Mouse (Mus musculus) heart, adult 11 months (tissue): ENCODE results near the gene Tesc.

Source experiments
- DNase-seq: peaks from one replicate; pipeline ENCODE4 v3.0.0; 2022

The Tesc gene

GRCm38 (mm10) chr5:118017527-118017926, 10.0 kb upstream of the Tesc start:
- DNase-seq: no peak

DNA sequence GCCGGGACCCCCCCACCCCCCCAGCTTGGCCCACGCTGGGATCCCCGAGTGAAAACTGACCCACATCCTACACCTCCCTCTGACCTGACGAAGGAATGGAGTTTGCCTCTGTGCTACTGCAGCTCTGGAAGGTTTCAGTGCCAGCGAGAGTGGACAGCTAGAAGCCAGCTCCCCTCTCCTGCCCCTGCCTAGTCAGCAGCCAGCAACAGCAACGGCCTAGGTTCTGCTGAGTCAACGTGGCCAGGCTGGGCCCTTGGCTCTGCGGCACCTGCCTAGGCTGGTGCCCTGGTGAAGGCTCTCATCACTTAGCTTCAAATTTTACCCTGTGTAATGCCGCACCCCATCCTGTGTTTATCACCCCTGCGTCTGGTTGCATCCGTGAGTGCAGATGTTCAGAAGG, 7.6 kb upstream of the Tesc start:
- no peak for DNase-seq

DNA sequence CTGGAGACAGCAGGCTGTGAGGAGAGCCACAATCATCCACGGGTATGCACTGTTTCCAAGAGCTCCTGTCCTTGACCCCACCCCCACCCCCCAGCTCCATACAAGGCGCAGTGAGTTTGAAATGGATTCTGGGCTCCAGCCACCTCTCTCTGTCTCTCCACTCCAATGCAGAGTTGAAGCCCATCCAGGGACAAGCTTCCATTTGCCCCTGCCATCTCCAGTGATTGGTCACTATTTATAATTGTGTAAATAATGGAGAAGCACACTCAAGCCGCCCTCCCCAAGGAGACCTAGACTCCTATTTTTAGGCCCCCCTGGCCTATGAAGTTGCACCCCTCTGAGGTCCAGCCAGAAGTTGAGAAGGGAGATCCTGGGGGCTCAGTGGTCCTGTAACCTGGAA, 4.5 kb upstream of the Tesc start:
- DNase-seq: peak; percentile 94

DNA sequence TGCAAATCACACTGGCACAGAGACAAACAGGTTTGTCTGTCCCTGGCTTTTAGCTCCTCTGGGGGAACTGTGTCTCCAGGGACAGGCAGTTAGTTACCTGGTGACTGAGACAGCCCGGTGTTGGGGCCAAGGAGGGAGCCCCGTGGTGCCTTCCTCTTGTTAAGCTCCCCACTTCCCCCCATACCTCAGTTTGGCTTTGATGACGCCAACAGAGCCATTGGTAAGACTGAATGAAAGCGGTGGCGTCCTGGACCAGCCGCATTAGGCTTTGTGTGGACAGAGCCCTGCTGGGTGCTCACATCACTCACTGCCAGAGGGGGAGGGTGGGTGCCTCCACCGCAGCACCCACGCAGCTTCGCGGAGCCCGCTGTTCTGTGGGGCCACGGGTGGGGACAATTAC, 1.7 kb upstream of the Tesc start:
- no peak for DNase-seq

DNA sequence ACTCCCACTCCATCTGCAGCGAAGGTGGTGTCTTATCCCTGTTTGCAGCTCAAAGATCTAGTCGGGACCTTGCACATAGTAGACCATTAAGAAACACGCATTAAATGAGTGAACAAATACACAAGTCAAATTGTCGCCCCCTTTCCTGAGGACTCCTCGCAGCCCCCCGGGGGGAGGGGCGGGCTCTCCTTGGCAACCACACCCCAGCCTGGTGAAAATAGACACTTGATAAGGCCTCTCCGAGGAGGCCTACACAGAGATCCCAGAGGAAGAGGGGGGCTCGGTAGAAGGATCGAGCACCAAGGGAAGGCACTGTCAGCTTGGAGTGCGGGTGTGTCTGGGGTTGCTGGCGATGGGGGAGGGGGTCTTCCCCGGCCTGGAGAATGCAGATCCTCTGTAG, 1.2 kb upstream of the Tesc start:
- no peak for DNase-seq

DNA sequence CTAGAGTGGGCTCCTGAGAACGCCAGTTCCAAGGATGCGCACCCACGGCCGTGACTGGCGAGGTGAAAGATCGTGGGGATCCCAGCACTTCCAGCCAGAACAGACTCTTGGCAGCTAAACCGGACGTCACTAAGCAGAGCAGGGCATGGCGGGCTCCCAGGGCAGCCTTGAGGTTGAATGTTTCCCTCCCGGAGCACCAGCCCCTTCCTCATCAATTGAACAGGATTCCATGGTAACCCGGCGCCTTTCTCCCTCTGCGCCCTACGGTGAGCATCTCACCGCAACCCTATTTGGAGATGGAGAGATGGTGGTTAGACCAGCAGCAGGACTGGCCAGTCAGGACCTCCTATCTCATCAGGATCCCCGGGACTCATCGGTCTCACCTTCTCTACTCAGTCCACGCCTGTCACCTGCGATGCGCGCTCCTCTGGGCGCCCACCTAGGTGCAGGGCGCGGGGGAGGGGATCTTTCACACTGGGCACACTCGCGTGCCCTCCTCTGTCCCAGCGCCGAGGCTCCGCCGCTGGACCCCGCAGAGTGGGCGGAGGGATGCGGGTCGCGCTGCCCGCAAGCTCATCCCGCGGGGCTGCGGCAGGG, 344 bp upstream of the Tesc start:
- no peak for DNase-seq

GRCm38 (mm10) chr5:118028191-118029034, 870 bp downstream of the Tesc start:
- peak; percentile 96 for DNase-seq

DNA sequence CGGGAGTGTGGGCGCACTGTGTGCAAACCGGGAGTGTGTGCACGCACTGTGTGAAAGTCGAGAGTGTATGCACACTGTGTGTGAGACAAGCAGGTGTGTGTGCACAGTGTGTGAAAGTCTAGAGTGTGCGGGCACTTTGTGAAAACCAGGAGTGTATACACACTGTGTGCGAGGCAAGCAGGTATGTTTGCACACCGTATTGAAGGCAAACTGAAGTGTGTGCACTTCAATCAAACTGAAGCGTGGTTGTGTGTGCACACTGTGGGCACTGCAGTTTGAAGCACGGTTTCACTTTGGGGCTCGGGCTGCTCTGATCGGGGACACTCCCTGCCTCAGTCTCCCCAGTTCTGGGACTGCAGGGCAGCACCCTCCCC, 1.5 kb downstream of the Tesc start:
- DNase-seq: no peak

DNA sequence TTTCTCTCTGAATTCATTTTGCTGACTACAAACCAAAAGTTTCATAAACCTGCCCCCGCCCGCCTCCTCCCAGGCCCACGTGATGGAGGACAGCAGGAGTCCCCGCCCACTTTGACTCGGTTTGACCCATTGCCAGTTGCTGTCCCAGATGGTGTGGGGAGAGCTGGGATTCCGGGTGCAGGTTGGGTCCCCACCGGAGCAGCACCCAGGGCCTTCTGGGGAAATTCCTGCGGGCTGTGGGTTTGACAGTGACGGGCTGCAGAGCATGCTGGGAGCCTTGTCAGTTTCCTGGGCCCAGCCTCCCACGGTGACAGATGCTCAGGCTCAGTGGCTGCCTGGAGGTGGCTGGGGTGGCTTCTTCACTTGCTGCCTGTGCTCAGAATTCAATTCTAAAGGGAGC, 1.9 kb downstream of the Tesc start:
- no peak for DNase-seq

- no peak for DNase-seq
Measured at GRCm38 (mm10) chr5:118030022-118030675, 2.6 kb downstream of the Tesc start.

DNA sequence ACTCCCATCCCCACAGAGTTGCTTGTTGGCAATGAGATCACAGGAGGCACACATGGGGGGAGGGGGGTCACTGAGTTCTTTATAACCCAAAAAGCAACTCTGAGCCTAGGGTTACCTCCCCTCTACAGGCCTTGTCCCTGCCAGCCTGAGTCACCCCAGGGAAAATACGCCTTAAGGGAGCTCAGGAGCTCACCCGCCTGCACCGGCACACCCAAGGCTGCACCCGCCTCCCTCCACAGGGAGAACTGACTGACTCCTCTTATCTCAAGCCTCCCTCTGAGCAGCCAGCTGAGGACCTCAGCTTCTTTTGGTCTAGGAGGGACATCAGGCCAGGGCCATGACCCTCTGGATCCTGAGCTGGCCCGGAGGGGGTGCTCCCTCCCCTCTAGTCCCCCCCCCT, 3.5 kb downstream of the Tesc start:
- DNase-seq: no peak

DNA sequence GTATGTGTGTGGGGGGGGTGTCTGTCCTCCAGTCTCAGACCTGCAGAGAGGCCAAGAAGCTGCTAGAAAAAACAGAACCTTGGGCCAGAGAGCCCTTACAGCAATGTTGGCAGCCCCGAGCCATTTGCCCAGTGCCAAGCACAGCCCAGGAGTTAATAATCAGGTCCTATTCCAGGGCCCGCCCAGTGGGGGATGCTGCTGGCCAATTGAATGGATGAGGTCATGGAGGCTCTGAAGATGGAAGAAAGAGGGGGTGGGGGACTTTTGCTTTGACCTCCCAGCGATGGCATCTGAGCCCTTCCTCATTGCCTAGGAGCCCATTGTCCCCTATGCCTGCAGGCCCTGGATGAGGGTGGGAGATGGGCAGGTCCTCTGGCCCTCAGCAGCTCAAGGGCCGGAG, 4.0 kb downstream of the Tesc start:
- no peak for DNase-seq

DNA sequence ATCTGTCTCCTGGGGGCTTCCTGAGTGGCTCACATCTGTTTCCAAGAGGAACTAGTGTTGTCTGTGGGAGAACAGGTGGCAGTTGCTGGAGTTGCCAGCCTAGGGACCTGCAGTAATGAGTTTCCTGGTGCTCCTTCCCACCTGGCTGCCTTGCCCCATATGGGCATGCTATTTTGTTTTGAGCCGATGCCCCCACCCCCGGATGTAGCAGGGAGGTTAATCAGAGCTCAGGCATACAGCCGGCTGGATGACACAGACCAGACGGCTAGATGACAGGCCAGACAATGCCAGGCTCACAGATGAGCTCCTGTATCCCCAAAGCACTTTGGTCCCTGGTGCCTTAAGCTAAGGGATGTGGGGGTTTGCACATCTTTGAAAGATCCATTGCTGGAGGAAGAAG, 5.8 kb downstream of the Tesc start:
- no peak for DNase-seq

GRCm38 (mm10) chr5:118033740-118034139, 6.2 kb downstream of the Tesc start:
- DNase-seq: no peak

DNA sequence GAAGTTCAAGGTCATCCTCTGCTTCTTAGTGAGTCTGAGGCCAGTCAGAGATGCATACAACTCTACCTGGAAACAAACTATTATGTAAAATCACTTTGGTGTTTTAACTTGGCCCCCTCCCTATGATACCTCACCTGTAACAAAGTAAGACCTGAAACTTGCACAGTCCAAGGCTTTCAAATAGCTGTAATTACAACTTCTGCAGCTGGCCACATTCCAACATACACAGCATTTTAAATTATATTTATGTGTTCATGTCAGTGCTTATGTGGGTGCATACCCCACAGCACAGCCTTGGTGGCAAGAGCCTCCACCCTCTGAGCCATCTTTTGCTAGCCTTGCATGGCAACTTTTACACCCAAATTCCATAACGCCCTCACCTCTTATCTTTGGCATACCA, 7.1 kb downstream of the Tesc start:
- DNase-seq: no peak

DNA sequence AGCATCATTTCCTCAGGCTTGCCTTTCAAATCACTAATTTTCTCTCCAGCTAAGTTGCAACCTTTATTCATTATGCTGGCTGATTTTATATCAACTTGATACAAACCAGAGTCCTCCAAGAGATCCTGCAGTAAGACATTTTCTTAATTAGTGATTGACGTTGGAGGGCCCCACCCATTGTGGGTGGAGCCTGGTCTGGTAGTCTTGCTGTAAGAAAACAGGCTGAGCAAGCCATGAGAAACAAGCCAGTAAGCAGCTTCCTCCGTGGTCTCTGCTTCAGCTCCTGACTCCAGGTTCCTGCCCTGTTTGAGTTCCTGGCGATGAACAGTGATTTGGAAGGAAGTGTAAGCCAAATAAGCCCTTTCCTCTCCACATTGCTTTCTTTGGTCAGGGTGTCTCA, 8.2 kb downstream of the Tesc start:
- no peak for DNase-seq

GRCm38 (mm10) chr5:118036888-118037797, 9.6 kb downstream of the Tesc start:
- no peak for DNase-seq

DNA sequence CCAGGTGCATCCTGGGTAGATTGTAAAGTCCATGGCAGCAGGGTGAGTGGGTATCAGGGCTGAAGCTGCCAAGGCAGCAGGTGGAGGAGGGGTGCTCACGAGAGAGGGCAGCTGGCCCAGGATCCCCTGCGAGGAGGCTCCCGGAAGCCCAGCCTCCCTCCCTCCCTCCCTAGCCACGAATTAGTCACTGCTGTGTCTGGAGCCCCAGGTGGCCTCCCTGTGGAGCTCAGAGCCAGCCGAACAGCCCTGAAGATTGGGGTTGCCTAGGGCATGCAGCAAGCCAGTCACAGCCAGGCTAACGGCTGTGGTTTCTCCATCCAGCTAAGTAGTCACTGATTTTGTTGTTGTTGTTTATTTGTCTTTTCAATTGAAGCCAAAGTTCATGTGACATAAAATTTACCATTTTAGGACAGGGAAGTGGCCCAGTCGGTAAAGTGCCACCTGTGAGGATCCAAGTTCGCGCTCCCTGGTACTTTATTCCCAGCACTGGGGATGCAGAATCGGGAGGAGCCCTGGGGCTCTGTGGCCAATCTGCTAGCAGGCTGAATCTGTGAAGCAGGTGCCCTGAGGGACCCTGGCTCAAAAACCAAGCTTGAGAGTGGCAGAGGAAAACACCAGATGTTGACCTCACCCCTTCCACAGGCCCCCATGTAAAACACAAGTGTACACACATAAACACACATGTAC, 10.4 kb downstream of the Tesc start:
- DNase-seq: no peak

- no peak for DNase-seq
Measured at GRCm38 (mm10) chr5:118039241-118039668, 11.7 kb downstream of the Tesc start.

DNA sequence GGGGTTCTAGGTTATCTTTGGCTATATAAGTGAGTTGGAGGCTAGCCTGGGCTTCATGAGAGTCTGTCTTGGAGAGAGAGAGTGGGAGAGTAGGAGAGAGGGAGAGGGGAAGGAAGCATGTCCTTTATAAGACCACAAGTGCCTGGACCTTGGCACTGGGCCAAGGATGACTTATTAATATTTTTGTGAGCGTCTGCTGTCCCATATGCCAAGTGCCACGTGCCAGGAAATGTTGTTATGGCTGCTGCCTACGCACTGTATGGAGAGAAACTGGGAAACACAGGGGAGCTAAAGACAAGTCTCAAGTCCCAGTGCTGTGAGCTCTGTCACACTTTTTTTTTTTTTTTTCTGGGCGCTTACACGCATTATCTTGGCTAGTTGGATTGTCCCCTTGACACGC, 15.1 kb downstream of the Tesc start:
- DNase-seq: no peak

GRCm38 (mm10) chr5:118043761-118044160, 16.2 kb downstream of the Tesc start:
- no peak for DNase-seq

DNA sequence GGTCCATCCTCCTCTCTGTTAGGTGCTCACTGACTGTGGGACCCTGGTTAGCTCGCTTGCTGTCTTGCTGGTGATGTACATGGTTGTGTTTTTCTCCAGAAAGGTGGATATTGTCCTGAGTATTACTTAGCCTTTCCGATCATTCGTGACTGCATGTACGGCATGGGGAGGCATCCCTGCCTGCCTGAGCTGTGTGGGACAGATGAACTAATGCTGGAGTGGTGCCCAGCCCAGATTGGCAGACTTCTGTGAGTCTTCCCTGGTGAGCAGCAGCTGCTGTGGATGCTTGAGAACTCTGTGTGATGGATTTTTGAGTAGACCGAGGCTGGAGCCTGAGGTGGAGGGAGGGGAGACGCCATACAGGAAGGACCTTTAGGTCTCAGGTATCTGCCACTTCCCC, 17.4 kb downstream of the Tesc start:
- DNase-seq: no peak

GRCm38 (mm10) chr5:118045385-118045784, 17.8 kb downstream of the Tesc start:
- DNase-seq: no peak
